Mouse (Mus musculus): Measurements from ENCODE around the gene Mfsd9. TPM values are rescaled to one million over a fixed set of nuclear protein-coding genes. Genes with fewer than 3 reads are reported as not detected.
A peak's percentile ranks its signal among the peaks of the same experiment; 100 is the strongest.

The Mfsd9 gene
- total and polyA plus RNA-seq, 3 experiments, result 0.54 to 3.3 (median 1.7) TPM

GRCm38 (mm10) chr1:40774040-40774439 is 16.4 kb downstream of the Mfsd9 start:
- Histone ChIP-seq H3K4me3 (ENCODE audit: low read depth, low read length) (no peak overlapping the region), H3K36me3 (replicated peaks) (peaks cover 27% of the 10 kb centered on the region), H3K4me1 (ENCODE audit: insufficient read depth, low read depth, low read length) (0 out of 2 replicates have a peak, but pooled peaks cover 2% of the 10 kb centered on the region), H3K9me3 (replicated peaks) (peaks cover 4% of the 10 kb centered on the region; the same call in 1 of the 2 replicates), H3K27me3 (ENCODE audit: insufficient read depth, low read length) (no peaks in the 10 kb centered on the region)
- DNase-seq (ENCODE audit: low spot score) (no peak), ATAC-seq (ENCODE audit: extremely low read depth, insufficient number of reproducible peaks, low FRiP score, poor library complexity, severe bottlenecking) (no peak)
- TF ChIP-seq GATA2 (IDR thresholded peaks at IDR 0.05; ENCODE audit: borderline replicate concordance, low read depth, low read length) (no peak), POLR2AphosphoS5 (IDR thresholded peaks at IDR 0.05; ENCODE audit: insufficient replicate concordance, low read depth, low read length) (no peak), TAL1 (conservative IDR thresholded peaks at IDR 0.05; ENCODE audit: low read depth, low read length) (no peak), GATA1 (IDR thresholded peaks at IDR 0.05; ENCODE audit: borderline replicate concordance, low read length) (no peak), CTCF (IDR thresholded peaks at IDR 0.05; ENCODE audit: low read depth, low read length) (no peak)

DNA sequence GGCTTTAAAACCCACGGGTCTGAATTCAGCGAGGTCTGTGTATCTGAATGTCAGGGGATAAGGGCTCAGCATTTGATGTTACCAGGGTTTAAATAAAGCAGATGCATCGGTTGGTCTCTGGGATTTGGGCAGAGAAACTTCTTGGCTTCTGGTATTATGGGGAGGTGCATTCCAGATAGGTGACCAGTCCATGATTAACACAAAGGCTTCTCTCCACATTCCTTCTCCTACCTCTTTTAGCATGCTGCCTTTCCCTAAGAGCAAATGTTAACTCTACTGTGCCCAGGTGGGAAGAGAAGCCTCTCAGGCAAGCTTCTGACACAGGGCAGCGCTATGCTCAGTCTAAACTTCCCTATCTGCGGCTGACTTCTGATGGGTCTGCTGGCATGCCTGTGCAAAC is 17.3 kb downstream of the Mfsd9 start:
- 0 out of 2 replicates have a peak, but pooled peaks cover 2% of the 10 kb centered on the region for H3K4me1 ChIP-seq (ENCODE audit: insufficient read depth, low read depth, low read length)
- ATAC-seq (ENCODE audit: extremely low read depth, insufficient number of reproducible peaks, low FRiP score, poor library complexity, severe bottlenecking), result no peak
- H3K36me3 ChIP-seq (replicated peaks), result peaks cover 24% of the 10 kb centered on the region
- no peak for DNase-seq (ENCODE audit: low spot score)
- no peak for TF ChIP-seq POLR2AphosphoS5 (IDR thresholded peaks at IDR 0.05; ENCODE audit: insufficient replicate concordance, low read depth, low read length)
- TF ChIP-seq GATA1 (IDR thresholded peaks at IDR 0.05; ENCODE audit: borderline replicate concordance, low read length), result no peak
- no peak for TF ChIP-seq TAL1 (conservative IDR thresholded peaks at IDR 0.05; ENCODE audit: low read depth, low read length)
- no peak for TF ChIP-seq CTCF (IDR thresholded peaks at IDR 0.05; ENCODE audit: low read depth, low read length)
- no peak for TF ChIP-seq GATA2 (IDR thresholded peaks at IDR 0.05; ENCODE audit: borderline replicate concordance, low read depth, low read length)
- no peaks in the 10 kb centered on the region for H3K27me3 ChIP-seq (ENCODE audit: insufficient read depth, low read length)
- no peaks in the 10 kb centered on the region for H3K9me3 ChIP-seq (replicated peaks)
- no peak overlapping the region for H3K4me3 ChIP-seq (ENCODE audit: low read depth, low read length)

DNA sequence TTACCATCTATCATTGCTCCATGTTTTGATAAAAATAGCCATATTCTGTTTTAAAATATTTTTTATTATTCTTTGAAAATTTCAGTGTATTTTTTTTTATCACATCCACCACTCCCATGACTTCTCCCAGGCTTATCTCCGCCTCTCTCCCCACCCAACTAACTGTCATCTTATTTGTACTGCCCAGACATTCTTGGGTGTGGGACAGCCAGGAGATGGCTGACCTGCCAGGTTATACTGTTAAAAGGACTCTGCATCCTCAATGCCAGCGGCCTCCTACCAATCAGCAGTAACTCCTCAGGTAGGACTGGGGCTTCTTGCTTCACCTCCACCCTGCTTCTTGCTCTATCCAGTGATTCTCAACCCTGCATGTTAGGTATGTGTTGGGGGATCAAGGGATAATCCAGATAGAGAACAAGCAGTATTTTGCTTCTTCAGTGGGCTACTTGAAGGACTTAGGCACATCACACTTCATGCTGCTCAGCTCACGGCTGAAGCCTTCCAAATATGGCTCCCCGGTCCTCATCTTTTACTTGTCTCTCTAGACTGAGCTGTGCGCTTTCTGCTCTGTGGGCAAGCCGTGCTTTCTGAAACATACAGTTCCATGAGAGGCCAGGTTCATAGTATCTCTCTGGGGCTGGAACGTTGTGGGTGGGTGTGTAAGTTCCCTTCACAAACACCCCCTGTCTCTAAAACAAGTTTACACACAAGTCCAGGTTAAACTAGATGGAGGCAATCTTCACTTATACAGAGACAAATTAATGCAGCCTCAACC is 19.1 kb downstream of the Mfsd9 start:
- no peaks in the 10 kb centered on the region for H3K27me3 ChIP-seq (ENCODE audit: insufficient read depth, low read length)
- peaks cover 19% of the 10 kb centered on the region for H3K36me3 ChIP-seq (replicated peaks)
- DNase-seq (ENCODE audit: low spot score), result no peak
- TF ChIP-seq TAL1 (conservative IDR thresholded peaks at IDR 0.05; ENCODE audit: low read depth, low read length), result no peak
- no peak for TF ChIP-seq POLR2AphosphoS5 (IDR thresholded peaks at IDR 0.05; ENCODE audit: insufficient replicate concordance, low read depth, low read length)
- no peak for TF ChIP-seq CTCF (IDR thresholded peaks at IDR 0.05; ENCODE audit: low read depth, low read length)
- TF ChIP-seq GATA1 (IDR thresholded peaks at IDR 0.05; ENCODE audit: borderline replicate concordance, low read length), result no peak
- no peak for TF ChIP-seq GATA2 (IDR thresholded peaks at IDR 0.05; ENCODE audit: borderline replicate concordance, low read depth, low read length)
- H3K4me1 ChIP-seq (ENCODE audit: insufficient read depth, low read depth, low read length), result 0 out of 2 replicates have a peak, but pooled peaks cover 2% of the 10 kb centered on the region
- no peak overlapping the region for H3K4me3 ChIP-seq (ENCODE audit: low read depth, low read length)
- ATAC-seq (ENCODE audit: extremely low read depth, insufficient number of reproducible peaks, low FRiP score, poor library complexity, severe bottlenecking), result no peak
- H3K9me3 ChIP-seq (replicated peaks), result no peaks in the 10 kb centered on the region

DNA sequence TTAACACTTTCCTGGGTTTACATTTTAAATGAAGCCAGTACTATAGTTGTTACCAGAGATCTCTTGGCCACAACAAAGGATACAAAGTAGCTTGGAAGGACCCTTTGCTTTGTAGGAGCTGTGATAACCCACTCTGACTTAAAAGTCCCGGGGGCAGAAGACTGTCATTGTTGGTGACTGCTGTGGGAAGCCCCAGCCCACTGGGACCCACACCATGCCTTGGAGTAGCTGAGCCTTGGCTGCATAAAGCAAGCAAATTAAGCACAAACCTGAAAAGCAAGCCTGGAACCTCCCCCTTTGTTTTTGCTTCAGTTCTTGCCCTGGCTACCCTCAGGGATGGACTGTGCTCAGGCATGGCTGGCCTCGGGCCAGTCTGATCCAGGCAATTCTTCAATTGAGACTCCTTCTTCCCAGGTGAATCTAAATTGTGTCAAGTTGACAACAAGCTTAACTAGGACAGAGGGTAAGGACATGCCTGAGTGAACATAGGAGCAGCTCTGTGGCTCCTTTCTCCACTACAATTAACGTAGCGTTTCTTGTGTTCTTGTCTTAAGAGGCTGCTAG is 21.1 kb downstream of the Mfsd9 start:
- DNase-seq (ENCODE audit: low spot score) (no peak), ATAC-seq (ENCODE audit: extremely low read depth, insufficient number of reproducible peaks, low FRiP score, poor library complexity, severe bottlenecking) (no peak)
- Histone ChIP-seq H3K4me3 (ENCODE audit: low read depth, low read length) (no peak overlapping the region), H3K27me3 (ENCODE audit: insufficient read depth, low read length) (peaks cover 2% of the 10 kb centered on the region; the same call in 1 of the 2 replicates), H3K36me3 (replicated peaks) (peaks cover 13% of the 10 kb centered on the region), H3K9me3 (replicated peaks) (no peaks in the 10 kb centered on the region), H3K4me1 (ENCODE audit: insufficient read depth, low read depth, low read length) (0 out of 2 replicates have a peak, but pooled peaks cover 2% of the 10 kb centered on the region)
- no peak for TF ChIP-seq GATA2 (IDR thresholded peaks at IDR 0.05; ENCODE audit: borderline replicate concordance, low read depth, low read length)
- no peak for TF ChIP-seq GATA1 (IDR thresholded peaks at IDR 0.05; ENCODE audit: borderline replicate concordance, low read length)
- no peak for TF ChIP-seq TAL1 (conservative IDR thresholded peaks at IDR 0.05; ENCODE audit: low read depth, low read length)
- no peak for TF ChIP-seq CTCF (IDR thresholded peaks at IDR 0.05; ENCODE audit: low read depth, low read length)

DNA sequence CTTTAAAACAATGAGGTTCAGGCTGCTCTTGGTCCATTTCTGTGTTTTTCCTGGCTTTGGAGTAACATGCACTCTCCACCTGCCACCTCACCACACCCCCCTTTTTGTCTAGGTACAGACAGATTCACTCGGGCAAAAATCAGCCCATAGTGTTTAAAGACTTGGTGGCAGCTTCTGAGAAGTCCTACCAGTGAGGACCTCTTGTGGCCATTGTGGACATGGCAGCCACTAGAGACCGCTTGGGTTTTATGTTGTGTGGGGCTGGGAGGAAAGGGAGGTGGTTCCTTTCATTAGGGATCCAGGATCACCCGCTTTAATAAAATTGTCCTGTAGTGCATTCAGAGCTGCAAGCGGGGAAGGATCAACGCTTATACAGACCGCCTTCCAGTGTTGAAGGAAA is 21.9 kb downstream of the Mfsd9 start:
- Histone ChIP-seq H3K36me3 (replicated peaks) (peaks cover 5% of the 10 kb centered on the region), H3K9me3 (replicated peaks) (no peaks in the 10 kb centered on the region), H3K4me1 (ENCODE audit: insufficient read depth, low read depth, low read length) (0 out of 2 replicates have a peak, but pooled peaks cover 2% of the 10 kb centered on the region), H3K4me3 (ENCODE audit: low read depth, low read length) (no peak overlapping the region), H3K27me3 (ENCODE audit: insufficient read depth, low read length) (peaks cover 2% of the 10 kb centered on the region; the same call in 1 of the 2 replicates)
- DNase-seq (ENCODE audit: low spot score) (peak; percentile 21), ATAC-seq (ENCODE audit: extremely low read depth, insufficient number of reproducible peaks, low FRiP score, poor library complexity, severe bottlenecking) (peak; percentile 38; the same call in 1 of the 2 replicates)
- TF ChIP-seq TAL1 (conservative IDR thresholded peaks at IDR 0.05; ENCODE audit: low read depth, low read length), result no peak
- peak; percentile 59 for TF ChIP-seq CTCF (IDR thresholded peaks at IDR 0.05; ENCODE audit: low read depth, low read length)

DNA sequence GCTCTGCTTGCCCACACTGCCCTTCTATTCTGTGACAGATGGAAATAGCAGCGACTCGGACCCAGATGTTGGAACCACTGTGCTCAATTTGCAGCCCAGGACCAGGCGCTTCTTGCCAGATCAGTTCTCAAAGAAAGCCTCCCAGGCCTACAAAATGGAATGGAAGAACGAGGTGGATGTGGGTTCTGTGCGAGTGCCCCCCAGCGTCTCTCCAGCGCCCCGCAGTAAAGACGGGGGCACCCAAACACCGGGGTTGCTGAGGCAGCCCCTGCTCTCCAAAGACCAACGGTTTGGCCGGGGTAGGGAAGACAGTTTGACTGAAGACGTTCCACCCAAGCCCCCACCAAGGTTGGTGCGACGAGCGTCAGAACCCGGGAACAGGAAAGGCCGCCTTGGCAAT is 22.9 kb downstream of the Mfsd9 start:
- no peaks in the 10 kb centered on the region for H3K36me3 ChIP-seq (replicated peaks)
- no peaks in the 10 kb centered on the region for H3K9me3 ChIP-seq (replicated peaks)
- ATAC-seq (ENCODE audit: extremely low read depth, insufficient number of reproducible peaks, low FRiP score, poor library complexity, severe bottlenecking), result no peak
- H3K27me3 ChIP-seq (ENCODE audit: insufficient read depth, low read length), result peaks cover 2% of the 10 kb centered on the region; the same call in 1 of the 2 replicates
- DNase-seq (ENCODE audit: low spot score), result no peak
- no peak overlapping the region for H3K4me3 ChIP-seq (ENCODE audit: low read depth, low read length)
- TF ChIP-seq GATA2 (IDR thresholded peaks at IDR 0.05; ENCODE audit: borderline replicate concordance, low read depth, low read length) (no peak), POLR2AphosphoS5 (IDR thresholded peaks at IDR 0.05; ENCODE audit: insufficient replicate concordance, low read depth, low read length) (no peak), TAL1 (conservative IDR thresholded peaks at IDR 0.05; ENCODE audit: low read depth, low read length) (no peak), CTCF (IDR thresholded peaks at IDR 0.05; ENCODE audit: low read depth, low read length) (no peak), GATA1 (IDR thresholded peaks at IDR 0.05; ENCODE audit: borderline replicate concordance, low read length) (no peak)
- 0 out of 2 replicates have a peak, but pooled peaks cover 2% of the 10 kb centered on the region for H3K4me1 ChIP-seq (ENCODE audit: insufficient read depth, low read depth, low read length)
